Mouse (Mus musculus) yolk sac, embryonic 10.5 days (tissue): ENCODE data around the gene Grik1.

Experiments
- DNase-seq: peaks from one replicate; pipeline ENCODE4 v3.0.0-alpha.2; 2017; ENCODE audit warnings: low spot score

Gene Grik1

GRCm38 (mm10) chr16:88290132-88290772 lies at the start of gene Grik1:
Gene Grik1 (minus strand): TSS chr16:88290265.
- peak; percentile 22 for DNase-seq

DNA sequence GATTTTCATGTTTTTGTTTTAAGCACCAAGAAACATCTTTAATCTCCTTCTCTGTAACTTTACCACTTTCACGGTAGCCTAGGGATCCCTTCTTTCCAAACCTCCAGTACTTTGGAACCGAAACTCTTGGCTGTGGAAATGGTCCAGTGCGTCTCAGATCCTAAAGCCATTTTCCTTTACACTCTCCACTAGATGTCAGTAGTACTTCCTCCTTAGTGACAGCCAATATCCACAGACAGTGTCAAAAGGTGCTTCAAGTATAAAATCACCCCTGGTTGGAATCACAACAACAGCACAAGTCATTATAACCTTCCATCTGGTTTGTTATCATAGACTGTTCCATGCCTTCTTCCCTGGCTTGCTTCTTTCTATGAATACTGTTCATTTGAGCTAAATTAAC lies 4.1 kb upstream of the Grik1 start:
- DNase-seq: no peak

- no peak for DNase-seq
Observed at GRCm38 (mm10) chr16:88289421-88290081, 514 bp downstream of the Grik1 start.

DNA sequence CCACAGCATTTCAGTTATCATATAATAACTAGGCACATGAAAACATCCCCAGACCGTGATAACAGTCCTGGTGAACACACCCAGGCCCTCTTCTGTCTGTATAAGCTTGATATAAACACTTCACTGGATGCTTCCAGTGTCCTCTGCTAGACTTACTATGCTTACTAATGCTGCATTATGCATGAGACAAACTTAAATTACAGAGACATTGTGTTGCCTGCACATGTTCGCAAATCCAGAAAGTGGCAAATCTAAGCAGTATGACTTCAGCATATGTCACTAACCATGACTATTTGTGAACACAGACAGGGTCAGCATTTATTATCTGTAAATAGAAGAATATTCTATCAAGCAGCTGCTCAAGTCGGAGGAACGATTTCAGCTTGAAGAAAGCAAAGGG lies 31.7 kb downstream of the Grik1 start:
- no peak for DNase-seq

DNA sequence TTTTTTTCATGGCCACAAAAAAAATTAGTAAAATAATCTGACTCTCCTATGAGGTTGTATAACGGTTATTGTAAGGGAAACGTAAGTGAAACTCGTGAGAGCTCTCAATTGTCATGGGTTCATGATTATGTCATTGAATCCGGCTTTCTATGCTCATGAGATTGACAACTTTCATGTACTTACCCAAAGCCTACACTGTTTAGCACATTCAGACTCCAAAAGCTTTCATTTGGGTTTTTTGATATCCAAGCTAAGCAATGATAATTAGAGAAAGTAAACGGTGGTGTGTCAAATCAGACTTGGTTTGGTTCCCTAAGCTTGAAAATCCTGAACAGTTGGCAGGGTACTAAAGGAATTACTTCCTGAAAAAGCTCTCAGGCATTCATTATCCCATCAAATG lies 33.0 kb downstream of the Grik1 start:
- DNase-seq: no peak

DNA sequence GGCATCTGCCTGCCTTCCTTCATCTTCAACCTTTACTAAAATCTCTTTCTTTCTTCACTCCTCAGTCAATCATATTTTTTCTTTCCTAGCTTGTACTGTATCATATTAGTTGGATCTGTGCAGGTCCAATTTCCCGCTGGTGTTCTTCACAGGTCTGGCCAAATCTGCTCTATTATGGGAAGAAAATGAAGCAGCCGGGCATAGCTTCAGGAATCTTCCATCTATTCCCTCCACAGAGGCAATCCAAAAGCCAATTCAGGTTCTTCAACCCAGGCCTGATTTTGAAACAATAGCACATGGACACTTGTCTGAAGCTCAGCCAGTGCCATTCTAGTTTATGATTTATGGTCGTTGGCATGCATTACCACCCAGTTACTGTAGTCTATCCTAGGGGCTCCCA lies 34.0 kb downstream of the Grik1 start:
- no peak for DNase-seq

- DNase-seq: no peak
Observed at GRCm38 (mm10) chr16:88252676-88253075, 37.4 kb downstream of the Grik1 start.

GRCm38 (mm10) chr16:88251049-88251448 lies 39.0 kb downstream of the Grik1 start:
- DNase-seq: no peak

- no peak for DNase-seq
Observed at GRCm38 (mm10) chr16:88249825-88250224, 40.2 kb downstream of the Grik1 start.

GRCm38 (mm10) chr16:88247586-88247985 lies 42.5 kb downstream of the Grik1 start:
- DNase-seq: no peak

GRCm38 (mm10) chr16:88244658-88245057 lies 45.4 kb downstream of the Grik1 start:
- no peak for DNase-seq

- no peak for DNase-seq
Observed at GRCm38 (mm10) chr16:88225616-88226015, 64.4 kb downstream of the Grik1 start.

GRCm38 (mm10) chr16:88221932-88222331 lies 68.1 kb downstream of the Grik1 start:
- no peak for DNase-seq

DNA sequence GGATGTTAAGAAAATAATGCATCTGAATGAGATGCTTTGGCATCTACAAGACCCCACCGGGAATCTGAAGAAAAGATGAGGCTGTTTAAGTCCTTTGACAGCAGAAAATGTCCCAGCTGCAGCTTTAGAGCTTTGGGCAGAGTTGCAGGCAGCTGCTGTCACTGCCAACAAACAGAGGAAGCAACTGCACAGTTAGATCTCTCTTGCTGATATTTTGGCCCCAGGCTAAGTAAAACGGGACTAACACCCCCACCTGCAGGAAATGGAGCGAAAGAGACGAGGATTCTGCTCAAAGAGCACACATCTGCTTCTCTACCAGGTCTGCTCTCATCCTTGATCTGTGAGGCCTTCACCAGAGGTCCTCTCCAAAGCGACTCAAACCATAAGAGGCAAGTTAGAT lies 77.5 kb downstream of the Grik1 start:
- DNase-seq: no peak

DNA sequence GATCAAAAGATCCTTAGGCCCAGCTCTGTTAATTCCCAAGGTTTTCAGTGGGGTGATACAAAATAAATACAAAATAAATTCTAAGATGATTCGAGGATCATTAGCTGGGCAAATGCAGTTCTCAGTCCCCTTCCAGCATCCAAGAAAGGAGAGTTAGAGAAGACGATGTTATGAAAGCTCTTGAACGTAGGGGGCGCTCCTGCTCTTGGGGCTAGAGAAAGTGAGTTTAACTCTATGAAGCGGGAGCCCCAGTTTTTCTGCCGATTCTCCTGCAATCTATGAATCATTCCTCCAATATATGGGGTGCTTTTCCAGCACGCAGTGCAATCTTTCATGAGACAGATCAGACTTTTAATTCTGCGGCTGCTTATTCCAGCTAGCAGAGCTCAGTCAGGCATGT lies 78.2 kb downstream of the Grik1 start:
- DNase-seq: no peak

DNA sequence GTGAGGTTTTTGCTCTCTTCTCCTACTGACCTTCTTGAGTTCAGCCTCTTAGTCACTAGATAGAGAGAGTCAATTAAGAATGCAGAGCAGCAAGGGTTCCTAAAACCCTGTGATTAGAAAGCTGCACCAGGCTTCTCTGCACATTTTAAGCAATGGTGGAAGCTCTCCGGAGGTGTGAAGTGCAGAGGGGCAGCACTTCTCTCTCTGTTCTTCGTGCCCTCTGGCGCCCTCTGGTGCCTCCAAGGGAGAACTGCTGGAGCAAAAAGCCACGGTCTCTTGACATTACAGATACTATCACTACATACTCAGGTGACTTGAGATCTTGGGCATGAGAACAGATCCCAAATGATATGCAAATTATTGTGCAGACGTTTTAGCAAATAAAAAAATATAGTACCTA lies 85.7 kb downstream of the Grik1 start:
- DNase-seq: peak; percentile 6

- no peak for DNase-seq
Observed at GRCm38 (mm10) chr16:88203985-88204384, 86.1 kb downstream of the Grik1 start.

DNA sequence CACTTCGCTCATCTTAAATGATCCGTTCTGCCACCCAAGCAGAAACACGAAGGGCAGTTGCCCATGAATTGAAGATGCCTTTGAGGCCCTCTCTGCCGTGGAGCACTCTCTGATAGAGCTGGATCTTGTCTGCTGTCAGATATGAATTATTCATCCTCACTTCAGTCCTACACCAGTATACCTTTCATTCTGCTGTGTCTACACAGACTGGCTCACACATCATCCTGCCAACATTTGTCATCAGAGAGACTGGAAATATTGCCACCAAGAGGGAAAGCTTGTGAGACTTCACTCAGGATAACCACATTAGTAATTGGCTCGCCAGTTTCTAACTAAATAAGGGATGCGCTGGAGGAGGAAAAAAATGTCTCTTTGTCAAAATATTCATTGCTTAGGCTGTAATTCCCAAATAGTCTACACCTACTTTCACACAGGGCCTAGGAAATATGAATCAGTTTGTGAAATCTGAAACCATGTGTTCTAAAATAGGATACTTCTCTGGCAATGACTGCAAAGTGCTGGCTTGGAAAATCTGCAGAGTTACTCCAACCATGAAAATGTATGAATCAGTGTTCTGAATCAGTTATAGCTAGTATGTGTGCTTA lies 102.5 kb downstream of the Grik1 start:
- DNase-seq: no peak

- no peak for DNase-seq
Observed at GRCm38 (mm10) chr16:88178813-88179212, 111.3 kb downstream of the Grik1 start.

GRCm38 (mm10) chr16:88177364-88177763 lies 112.7 kb downstream of the Grik1 start:
- DNase-seq: no peak

GRCm38 (mm10) chr16:88174083-88174721 lies 115.9 kb downstream of the Grik1 start:
- no peak for DNase-seq

- DNase-seq: no peak
Observed at GRCm38 (mm10) chr16:88166547-88166946, 123.5 kb downstream of the Grik1 start.

DNA sequence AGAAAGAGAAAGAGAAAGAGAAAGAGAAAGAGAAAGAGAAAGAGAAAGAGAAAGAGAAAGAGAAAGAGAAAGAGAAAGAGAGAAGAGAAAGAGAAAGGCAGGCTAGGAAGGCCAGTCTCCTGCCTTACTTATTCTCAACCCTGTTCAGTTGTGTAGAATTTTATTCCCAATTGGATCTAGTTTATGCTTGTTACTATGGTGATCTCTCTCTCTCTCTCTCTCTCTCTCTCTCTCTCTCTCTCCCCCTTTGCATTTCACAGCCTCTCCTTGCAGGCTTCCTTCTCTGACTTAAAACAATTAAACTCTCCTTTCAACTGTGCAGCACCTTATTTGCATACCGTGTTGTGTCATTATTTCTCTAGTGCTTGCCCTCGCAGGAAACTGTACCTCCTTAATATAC lies 147.5 kb downstream of the Grik1 start:
- no peak for DNase-seq
